Mouse (Mus musculus): Measurements from ENCODE around the gene Kcnd3.
"Not testable (repeated sequence)": the region's sequence is repeated elsewhere in the genome, so short reads cannot be mapped to it uniquely, and the experiment has no call there.

Gene Kcnd3

DNA sequence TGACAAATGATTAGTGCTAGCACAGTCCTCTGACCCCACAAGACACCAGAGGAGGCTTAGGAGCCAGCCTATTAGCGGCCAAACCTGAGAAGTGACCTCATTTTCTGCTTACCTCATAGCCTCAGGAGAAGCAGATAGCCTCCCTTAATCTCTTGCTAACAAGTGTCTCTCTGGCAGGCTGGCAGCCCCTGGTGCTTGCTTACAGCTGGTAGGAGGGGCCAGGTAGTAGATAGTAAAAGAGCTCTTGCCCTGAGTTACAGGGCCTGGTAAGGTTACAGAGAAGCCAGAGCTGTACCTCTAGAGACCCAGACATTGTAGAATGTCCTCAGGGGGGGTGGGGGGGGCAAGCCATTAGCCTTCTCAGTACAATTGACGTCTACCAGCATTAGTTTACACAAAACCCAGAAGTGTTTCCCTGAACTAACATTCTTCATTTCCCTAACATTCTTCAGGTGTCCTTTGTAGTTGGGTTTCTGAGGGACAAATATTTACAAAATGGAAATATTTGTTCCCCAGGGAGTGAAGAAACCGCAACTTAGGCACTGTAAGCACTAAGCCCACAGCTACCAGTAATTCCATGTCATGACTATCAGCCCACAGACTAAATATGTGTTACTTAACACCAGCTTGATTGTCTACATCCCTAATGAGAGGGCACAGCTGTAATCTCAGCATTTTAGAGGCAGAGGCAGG lies 247.3 kb downstream of the Kcnd3 start:
- no peak for DNase-seq (ENCODE audit: low spot score in 2 of 2)

DNA sequence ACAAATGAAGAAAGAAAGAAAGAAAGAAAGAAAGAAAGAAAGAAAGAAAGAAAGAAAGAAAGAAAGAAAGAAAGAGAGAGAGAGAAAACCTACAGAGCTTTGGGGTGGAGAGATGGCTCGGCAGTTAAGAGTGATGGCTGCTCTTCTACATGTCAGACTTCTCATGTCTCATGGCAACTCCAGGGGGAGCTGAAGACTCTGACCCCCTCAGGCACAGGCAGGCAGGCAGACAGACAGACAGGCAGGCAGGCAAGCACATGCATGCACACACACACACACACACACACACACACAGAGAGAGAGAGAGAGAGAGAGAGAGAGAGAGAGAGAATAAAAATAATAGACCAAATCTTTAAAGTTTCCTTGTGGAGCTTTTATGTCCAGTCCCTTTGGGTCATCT lies 248.7 kb downstream of the Kcnd3 start:
- DNase-seq (ENCODE audit: low spot score in 2 of 2) = not testable (repeated sequence)

DNA sequence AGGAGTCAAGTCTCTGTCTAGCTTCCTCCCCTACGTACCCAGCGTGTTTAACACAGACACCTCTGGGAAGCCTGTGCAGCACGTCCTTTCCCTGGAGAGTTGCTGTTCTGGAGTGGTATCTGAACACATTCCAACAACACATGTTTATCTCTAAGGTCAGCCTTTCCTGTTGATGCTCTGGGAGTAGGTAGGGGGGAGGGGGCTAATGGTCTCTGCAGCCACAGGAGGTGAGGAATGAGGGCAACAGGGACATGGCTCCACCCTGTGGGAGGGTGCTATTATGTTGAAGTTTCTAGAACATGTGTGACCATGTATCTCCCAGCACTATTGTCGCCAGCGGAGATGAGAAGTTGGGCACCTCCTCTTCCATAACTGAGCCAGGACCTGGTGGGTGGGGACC lies 249.3 kb downstream of the Kcnd3 start:
- DNase-seq (ENCODE audit: low spot score in 2 of 2) = no peak

DNA sequence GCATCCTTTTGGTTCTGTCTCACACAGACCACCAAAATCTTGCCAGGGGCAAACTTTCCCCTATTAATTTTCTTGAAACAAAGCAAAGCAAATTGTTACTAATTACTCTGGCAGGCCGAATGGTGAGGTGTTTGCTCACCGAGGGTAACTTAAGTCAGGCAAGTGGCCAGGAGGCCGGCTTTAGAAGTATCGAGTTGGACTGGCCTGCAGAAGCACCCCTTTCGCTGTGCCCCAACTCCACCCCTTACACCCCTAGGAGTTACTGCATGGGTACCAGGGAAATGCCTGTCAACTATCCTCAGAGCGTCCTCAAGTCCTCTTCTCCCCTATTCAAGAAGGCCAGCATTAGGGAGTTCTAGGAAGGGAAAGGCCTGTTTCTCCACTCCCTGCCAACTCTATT lies 251.4 kb downstream of the Kcnd3 start:
- no peak for DNase-seq (ENCODE audit: low spot score in 2 of 2)

DNA sequence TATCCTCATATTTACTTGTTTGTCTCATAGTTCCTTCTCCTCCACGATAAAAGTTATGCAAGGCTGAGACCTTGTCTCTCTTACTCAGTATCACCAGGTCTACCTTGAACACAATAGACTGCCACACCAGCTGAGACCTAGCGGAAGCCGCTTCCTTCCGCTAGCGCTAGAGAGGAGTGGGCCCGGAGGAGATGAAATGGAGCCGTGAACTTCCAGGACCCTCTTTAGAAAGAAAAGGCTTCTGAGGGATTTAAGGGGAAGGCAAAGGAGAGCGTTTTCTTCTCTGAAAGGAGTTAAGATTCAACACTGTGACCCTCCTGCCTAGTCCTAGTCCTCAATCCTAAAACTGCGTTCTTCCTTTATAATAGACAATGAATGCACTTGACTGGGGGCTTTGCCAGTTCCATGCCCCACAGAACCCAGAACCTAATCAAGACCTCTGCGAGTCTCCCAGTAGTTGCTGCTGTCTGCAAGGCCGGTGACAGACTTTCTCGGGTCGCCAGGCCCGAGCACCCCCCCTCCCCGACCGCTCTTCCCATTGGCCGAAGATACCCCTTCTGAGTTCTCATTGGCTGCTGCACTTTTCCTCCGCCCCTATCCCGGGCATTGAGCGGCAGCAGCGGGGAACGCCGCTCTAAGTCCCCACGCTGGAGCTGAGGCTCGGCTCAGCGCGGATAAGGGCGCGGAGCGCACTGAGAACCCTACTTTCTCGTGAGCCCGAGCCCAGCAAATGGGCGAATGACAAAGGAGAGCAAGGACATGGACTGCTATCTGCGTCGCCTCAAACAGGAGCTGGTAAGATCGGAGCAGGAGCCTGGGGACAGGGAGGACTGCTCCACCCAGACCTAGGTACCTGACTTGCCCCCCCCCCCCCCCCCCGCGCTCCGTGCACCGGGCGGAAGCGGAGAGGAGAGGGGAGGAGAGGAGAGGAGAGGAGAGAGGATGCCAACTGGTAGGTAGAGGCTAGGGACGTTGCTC lies 252.2 kb downstream of the Kcnd3 start, which contains the start of gene Inka2:
TSS of gene Inka2 (plus strand) at position 569 of the 978 bp plus-strand sequence.
- peak in 1 of 2 experiments; percentile 85 for DNase-seq (ENCODE audit: low spot score in 2 of 2)

DNA sequence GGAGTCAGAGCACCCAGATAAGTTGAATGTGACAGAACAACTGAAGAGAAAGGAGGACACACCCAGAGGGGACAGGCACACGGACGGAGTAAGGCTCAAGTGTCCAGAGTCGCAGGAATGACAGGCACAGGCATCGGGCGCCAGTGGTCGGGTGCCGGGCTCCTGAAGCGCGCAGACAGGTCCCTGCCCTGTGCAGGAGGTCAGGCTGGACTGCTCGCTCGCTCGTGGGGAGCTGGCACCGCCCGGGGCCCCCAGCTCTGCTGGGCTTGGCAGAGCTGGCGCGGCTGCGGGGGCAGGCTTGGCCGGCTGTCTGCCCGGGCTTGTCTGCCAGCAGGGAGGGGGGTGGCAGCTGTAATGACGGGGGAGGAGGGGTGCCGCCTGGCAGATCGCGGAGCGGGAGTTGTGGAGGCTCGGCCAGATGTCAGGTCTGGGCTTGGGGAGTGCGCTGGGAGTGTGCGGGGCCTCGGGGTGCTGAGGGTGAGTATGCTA lies 253.0 kb downstream of the Kcnd3 start:
- DNase-seq (ENCODE audit: low spot score in 2 of 2) = peak in 1 of 2 experiments; percentile 87

DNA sequence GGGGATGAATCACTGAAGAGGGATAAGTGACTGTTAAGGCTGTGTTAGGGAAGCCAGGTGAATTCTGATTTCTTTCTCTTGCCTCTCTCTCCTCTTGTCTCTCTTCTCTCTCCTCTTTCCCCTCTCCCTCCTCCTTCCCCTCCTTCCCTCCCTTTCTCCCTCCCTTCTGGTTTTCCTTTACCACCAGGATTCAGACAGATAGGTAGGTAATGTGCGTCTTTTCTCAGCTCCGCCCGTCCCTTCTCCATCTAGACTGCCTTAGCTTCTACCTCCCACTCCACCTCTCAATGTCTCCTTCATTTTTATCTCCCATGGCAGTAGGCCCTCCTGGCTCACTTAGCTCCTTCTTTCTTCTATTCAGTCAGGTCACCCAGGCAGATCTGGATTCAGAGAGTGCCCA lies 253.4 kb downstream of the Kcnd3 start:
- no peak for DNase-seq (ENCODE audit: low spot score in 2 of 2)

DNA sequence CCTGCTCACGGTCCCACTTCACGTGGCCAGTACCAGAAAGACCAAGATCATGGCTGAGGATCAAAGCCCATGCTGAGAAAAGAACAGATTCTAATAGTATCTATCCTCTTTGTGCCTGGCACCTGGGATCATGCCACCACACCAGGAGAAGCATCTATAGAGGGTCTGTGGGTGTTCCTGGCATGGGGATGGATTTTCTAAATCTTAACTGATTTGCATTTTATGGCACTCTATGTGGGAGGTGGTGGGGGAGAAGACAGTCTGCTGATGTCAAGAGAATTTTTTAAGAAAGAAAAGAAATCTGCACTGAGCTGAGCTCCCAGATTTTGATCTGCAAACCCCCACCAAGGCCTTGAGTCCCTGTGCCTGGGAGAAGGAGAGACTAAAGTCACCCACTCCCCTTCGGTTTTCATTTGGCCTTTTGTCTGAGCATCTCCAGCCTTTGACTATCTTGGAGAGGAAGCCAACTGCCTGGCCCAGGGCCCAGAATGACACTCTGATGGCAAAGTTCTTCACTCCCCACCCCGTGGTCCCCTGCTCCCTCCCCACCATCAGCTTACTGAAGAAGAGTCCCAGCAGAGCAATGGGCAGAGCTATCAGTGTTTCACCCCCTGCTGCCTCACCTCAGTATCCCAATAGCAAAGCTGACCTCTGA lies 254.4 kb downstream of the Kcnd3 start:
- peak in 1 of 2 experiments; percentile 82 for DNase-seq (ENCODE audit: low spot score in 2 of 2)

DNA sequence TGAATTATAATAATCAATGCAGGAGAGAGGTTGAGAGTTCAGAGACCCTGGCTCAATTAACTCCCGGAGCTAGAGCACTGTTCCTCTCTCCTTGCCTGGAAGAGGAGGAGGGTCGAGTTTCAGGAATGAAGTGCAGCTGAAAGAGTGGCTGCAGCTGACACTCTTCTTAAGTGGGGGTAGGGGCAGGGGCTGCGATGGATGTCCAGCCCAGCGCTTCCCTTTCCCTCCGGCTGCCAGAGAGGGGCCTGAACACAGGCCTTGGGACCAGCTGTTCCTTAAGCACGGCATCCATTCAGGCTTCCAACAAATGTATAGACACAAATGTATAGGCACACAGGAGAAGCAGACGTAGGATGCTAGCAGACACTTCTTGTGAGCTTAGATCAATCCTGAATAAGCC lies 255.5 kb downstream of the Kcnd3 start:
- no peak for DNase-seq (ENCODE audit: low spot score in 2 of 2)

DNA sequence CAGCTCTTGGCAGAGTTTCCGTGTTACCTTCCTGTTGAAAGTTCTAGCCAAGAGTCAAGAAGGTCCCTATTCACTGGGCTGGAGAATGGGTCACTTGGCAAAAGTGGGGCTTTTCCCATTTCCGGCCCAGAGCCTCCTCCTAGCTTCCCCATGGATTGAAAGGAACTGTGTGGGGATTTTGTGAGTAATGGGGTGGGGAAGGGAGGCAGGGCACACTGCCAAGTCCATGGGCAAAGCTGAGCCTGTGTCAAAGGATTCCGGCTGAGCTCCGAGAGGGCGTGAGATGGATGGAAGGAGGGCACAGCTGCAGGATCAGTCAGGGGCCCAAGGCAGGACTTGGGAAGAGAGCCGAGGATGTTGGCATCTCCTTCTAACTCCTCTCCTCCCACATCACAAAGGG lies 258.1 kb downstream of the Kcnd3 start:
- DNase-seq (ENCODE audit: low spot score in 2 of 2) = peak in 1 of 2 experiments; percentile 40

DNA sequence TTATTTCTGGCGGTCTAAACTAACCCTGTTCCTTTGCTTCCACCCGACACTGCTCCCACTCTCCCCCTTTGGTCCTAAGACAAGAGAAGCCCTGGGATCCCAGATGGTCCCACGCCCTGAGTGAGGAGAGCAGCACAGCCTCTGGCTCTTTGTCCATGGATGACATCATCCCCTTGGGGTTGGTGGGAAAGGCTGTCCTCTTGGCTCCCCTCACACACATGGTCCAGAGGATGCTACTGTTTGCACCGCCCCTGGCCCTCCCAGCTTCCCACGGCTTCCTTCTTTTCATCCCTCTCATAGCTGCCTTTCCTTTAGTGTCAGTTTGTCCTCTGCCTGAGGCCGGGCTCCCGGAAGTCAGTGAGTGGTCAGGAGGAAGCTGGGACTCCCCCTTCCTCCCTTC lies 259.6 kb downstream of the Kcnd3 start:
- no peak for DNase-seq (ENCODE audit: low spot score in 2 of 2)

DNA sequence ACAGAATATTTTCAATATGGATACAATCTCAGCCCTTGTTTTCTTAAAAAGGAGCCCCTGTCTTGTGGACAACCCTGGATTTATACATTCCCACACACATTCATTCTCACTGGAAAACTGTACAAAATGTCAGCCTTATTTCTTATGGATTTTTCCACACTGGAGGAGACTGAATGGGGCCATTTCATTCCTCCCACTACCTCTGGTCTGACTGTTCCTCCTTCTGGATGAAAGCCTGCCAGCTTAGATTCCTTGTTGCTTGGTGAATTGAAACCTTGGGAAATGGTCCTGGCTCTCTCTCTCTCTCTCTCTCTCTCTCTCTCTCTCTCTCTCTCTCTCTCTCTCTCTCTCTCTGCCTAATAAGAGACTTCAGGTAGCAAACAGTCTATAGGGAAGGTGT lies 260.7 kb downstream of the Kcnd3 start:
- no peak for DNase-seq (ENCODE audit: low spot score in 2 of 2)

DNA sequence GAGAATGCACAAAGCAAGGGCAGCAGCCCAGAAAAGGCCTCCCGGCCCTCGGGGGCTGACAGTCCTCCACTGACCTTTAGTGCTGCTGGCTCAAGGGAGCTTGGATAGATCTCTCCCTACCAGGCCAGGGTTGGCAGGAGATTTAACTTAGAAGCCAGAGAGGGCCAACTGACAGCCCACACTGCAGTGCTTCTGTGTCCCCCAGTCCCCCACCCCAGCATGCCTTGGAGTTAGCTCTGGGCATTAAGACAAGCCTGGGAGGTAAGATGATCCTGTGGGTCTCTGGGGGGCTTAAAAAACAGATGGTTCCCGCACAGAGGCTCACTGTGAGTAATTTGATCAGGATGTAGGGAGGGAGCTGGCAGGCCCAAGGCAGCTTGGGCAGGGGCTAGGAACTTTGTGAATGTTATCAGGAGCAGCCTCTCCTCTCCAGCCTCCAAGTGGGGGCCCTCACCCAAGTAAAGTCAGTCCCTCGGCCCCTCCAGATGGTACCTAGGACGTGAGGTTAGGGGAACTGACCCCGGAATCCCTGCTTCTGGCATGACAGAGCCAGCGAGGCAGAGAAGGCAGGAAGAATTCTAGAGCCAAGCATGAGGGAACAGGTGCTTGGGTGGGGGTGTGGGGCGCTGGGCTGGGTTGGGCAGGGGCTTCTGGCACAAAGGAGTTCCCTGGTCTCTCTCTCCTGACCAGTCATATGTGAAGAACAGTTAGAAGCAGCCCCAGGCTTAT lies 262.1 kb downstream of the Kcnd3 start:
- no peak for DNase-seq (ENCODE audit: low spot score in 2 of 2)

DNA sequence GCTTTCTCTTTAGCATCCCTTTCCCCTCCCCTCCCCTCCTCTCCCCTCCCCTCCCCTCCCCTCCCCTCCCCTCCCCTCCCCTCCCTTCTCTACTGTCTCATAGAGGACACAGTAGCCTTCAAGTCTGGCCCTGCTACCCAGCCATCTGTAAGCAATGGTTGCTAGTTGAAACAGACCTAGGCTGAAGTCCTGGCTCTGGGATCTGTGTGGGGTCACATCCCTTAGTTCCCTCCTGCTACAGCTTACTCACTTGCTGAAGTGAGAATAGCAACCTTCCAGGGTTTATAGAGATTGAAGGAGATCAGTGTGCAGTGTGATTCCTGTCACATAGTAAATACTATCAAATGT lies 262.7 kb downstream of the Kcnd3 start:
- no peak for DNase-seq (ENCODE audit: low spot score in 2 of 2)

DNA sequence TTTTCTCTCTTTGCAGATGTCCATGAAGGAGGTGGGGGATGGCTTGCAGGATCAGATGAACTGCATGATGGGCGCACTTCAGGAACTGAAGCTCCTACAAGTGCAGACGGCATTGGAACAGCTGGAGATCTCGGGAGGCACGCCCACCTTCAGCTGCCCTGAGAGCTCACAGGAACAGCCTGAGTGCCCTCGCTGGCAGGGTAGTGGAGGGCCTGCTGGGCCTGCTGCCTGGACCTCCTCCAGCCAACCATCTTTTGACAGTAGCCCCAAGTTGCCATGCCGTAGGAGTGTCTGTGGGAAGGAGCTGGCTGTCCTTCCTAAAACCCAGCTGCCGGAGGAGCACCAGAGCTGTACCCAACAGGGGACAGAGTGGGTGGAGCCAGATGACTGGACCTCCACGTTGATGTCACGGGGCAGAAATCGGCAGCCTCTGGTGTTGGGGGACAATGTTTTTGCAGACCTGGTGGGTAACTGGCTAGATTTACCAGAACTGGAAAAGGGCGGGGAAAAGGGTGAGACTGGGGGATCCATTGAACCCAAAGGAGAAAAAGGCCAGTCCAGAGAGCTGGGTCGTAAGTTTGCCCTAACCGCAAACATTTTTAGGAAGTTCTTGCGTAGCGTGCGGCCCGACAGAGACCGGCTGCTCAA lies 264.3 kb downstream of the Kcnd3 start:
- peak in 1 of 2 experiments; percentile 59 for DNase-seq (ENCODE audit: low spot score in 2 of 2)

DNA sequence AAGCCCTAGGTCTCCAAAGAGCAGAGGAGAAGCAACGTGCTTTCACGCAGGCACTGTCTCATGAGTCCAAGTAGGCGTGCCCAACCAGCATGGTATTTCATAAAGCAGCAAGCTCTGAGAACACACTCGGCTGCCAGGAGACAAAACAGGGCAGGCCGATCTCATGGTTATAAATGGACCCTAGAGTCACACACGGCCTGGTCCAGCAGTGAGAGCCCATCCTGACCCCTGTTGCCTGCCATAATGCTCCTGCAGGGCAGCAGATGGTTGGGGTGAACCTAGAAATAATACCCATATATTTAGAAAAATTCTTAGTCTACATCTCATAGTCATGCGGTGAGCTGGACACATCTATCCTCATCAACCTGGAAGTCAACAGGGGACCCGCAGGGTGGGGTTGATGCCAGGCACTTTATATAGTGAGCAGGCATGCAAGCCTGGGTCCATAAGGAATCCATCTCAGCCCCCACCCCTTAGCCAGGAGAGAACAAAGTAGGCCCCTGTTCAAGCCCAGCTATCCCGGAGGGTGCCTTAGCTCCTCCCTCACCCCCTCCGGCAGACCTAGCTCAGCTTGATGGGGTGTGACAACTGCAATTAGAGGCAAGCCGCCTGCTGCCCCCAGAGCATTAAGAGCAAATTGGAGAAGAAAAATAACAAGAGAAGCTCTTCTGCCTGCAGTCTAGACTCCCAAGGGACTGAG lies 265.9 kb downstream of the Kcnd3 start:
- DNase-seq (ENCODE audit: low spot score in 2 of 2) = peak in 1 of 2 experiments; percentile 38

DNA sequence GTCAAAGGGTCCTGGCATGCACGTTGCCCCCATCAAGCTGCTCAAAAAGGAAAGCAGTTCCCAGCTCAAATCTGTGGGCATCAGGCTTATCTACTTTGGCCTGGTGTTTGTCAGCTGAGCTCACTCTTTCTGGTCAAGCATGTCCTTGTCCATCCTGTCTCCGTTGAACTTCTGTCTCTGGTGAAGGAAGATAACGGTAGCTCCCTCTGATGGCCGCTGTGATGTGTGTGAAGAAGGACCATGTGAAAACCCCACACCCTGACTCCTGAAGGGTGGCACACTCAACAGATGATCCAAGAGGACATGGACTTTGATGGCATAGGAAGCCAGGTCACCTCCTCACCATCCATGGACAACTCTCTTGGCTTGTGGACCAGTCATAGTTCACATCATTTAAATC lies 266.6 kb downstream of the Kcnd3 start:
- no peak for DNase-seq (ENCODE audit: low spot score in 2 of 2)

DNA sequence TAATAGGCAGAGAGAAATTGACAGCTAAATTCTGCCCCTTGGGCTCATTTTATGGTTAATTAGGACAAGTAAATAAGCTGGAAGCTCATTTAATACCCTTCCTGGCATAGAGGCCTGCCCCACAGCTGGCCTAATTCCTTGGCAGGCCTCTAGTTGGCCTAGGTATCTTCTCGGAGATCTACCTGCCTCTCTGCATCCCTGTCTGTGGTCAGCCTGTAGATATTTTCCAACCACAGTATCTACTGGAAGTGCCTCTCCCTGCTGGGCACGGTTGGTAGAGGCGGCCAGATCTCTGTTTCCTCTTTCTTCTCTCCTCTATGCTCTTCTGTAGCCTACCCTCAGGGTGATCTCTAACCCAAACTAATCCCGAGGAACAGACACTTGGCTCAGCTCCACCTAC lies 267.8 kb downstream of the Kcnd3 start:
- DNase-seq (ENCODE audit: low spot score in 2 of 2) = no peak

DNA sequence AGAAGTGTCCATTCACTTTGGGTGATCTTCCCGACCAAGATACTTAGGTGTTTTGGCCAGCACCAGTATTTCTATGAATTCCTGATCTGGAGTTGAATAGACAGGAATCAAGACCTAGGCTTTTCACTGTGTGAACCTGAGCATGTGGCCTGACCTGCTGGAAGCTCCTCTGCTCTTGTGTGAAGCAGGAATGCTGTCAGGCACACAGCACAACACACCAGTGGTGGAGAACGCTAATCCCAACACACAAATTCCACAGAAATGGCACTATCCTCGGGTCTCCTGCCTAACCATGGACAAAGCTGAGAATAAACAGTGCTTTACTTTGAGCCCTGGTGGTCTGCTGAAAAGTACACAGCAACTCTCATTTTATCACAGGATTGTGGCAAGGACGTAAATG lies 268.4 kb downstream of the Kcnd3 start:
- no peak for DNase-seq (ENCODE audit: low spot score in 2 of 2)

DNA sequence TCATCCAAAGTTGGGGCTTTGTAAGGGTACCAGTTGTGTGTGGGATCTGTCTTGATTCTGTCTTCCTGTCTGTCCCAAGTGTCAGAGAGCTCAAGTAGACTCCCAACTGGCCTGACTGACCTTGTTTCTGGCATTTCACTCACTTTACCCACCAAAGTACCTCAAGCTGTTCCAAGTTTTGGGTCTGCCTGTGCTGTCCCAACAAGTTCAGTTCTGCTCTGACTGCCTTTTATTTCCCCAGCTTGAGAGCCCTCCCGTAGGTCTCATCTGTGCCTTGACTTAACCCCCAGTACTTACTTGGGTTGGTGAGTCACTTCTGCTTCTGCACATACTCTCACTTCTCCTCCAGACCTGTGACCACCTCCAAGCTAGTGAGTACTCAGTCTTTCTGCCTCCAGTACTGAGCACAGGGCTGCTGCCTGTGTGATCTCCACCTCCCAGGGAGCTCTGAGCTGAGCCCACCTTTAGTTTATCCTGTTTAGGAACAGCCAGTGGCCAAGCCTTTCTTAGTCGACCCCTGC lies 269.6 kb downstream of the Kcnd3 start:
- no peak for DNase-seq (ENCODE audit: low spot score in 2 of 2)
